Mouse (Mus musculus) lung, adult 2 months (tissue): ENCODE measurements around the gene Pctp.

Source experiments
- CTCF ChIP-seq: fragments of 200-500 bp; IDR thresholded peaks from 2 replicates; pipeline ENCODE4 v1.5.1; 2011; ENCODE audit warnings: mild to moderate bottlenecking, low read length, control low read depth; ENCODE audit not compliant: insufficient read depth
- POLR2A ChIP-seq: fragments of 200-500 bp; IDR thresholded peaks from 2 replicates; pipeline ENCODE4 v1.6.1; 2011; ENCODE audit warnings: low read depth, mild to moderate bottlenecking, control low read depth, low read length, borderline replicate concordance; ENCODE audit errors: extremely low read depth

DNA sequence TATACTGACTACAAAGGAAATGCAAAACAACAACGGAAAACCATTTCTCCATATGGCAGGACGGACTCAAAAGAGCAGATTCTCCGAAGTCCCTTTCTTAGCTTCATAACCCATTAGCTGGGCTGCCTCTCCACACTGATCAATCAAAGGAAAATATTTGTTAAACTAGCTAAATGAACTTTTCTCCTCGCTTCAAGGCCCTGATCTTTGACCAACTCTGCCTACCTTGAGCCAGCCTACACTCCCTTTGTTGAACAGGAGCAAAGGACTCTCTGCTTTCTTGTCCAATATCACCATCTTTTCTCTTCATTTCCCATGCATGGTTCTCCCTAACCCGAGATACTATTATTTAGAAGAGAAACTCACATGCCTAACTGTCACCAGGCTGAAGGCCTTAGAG, 7.1 kb downstream of the Pctp start:
- TF ChIP-seq CTCF (no peak), POLR2A (no peak)
